Mouse (Mus musculus) liver, adult 2 months (tissue): ENCODE measurements around the gene Dnah2.
"Not testable (repeated sequence)": the region's sequence is repeated elsewhere in the genome, so short reads cannot be mapped to it uniquely, and the experiment has no call there.

Source experiments
- CTCF ChIP-seq: fragments of 200-500 bp; IDR thresholded peaks from 2 replicates; pipeline ENCODE4 v1.5.1; 2011; ENCODE audit warnings: low read depth, low read length, control low read depth
- POLR2A ChIP-seq: fragments of 200-500 bp; IDR thresholded peaks from 2 replicates; pipeline ENCODE4 v1.6.1; 2011; ENCODE audit warnings: low read length, control low read depth; ENCODE audit not compliant: insufficient read depth; ENCODE audit errors: extremely low read depth

GRCm38 (mm10) chr11:69530281-69530680, 18.6 kb downstream of the Dnah2 start:
- not testable (repeated sequence) for TF ChIP-seq POLR2A, CTCF
